Mouse (Mus musculus) heart, embryonic 11.5 days (tissue): ENCODE data around the gene Pde4d. TPM values are rescaled to one million over a fixed set of nuclear protein-coding genes. Genes with fewer than 3 reads are reported as not detected.

Source experiments
- ATAC-seq: fragments of 200-750 bp; cut with Nextera tagmentation; replicated peaks from 2 replicates; pipeline ENCODE4 v1.8.0; 2017; ENCODE audit warnings: moderate library complexity; ENCODE audit not compliant: insufficient number of reproducible peaks, low FRiP score, low TSS enrichment
- H3K27ac ChIP-seq: fragments of 300-500 bp; sonication (generic); 2 replicates; pipeline ENCODE4 v1.5.1; 2014; ENCODE audit warnings: mild to moderate bottlenecking, low read depth, low read length
- H3K27me3 ChIP-seq: fragments of 300-500 bp; sonication (generic); 2 replicates; pipeline ENCODE4 v1.6.1; 2014; ENCODE audit warnings: mild to moderate bottlenecking, low read length, mixed read lengths; ENCODE audit not compliant: control insufficient read depth, insufficient read depth
- H3K36me3 ChIP-seq: fragments of 300-500 bp; sonication (generic); 2 replicates; pipeline ENCODE4 v1.6.1; 2014; ENCODE audit warnings: mild to moderate bottlenecking, low read length, moderate library complexity, mixed read lengths; ENCODE audit not compliant: control insufficient read depth, insufficient read depth
- H3K4me1 ChIP-seq: fragments of 300-500 bp; sonication (generic); 2 replicates; pipeline ENCODE4 v1.6.1; 2014; ENCODE audit warnings: low read length; ENCODE audit not compliant: control insufficient read depth, insufficient read depth
- H3K4me2 ChIP-seq: fragments of 300-500 bp; sonication (generic); 2 replicates; pipeline ENCODE4 v1.6.1; 2014; ENCODE audit warnings: mild to moderate bottlenecking, moderate library complexity
- H3K4me3 ChIP-seq: fragments of 300-500 bp; sonication (generic); 2 replicates; pipeline ENCODE4 v1.5.1; 2014; ENCODE audit warnings: low read depth, low read length
- H3K9ac ChIP-seq: fragments of 300-500 bp; sonication (generic); 2 replicates; pipeline ENCODE4 v1.6.1; 2014; ENCODE audit warnings: mild to moderate bottlenecking, low read depth, low read length, moderate library complexity
- H3K9me3 ChIP-seq: fragments of 300-500 bp; sonication (generic); replicated peaks from 2 replicates; pipeline ENCODE4 v1.6.1; 2016; ENCODE audit warnings: low read length; ENCODE audit not compliant: control insufficient read depth
- WGBS: fragments of 180-500 bp; shearing (Covaris S2); extraction: QIAGEN DNeasy Blood & Tissue Kit; methylation state at CpG from one replicate; pipeline ENCODE4 v1.1.7; 2014; ENCODE audit not compliant: insufficient replicate concordance; 5-methylcytosine and 5-hydroxymethylcytosine counted together
- polyA plus RNA-seq: library from polyadenylated mRNA; unstranded; fragments of >200 nt; fragmentation: Nextera tagmentation; extraction: Ambion mirVana; gene quantifications from 2 replicates; pipeline ENCODE4 v1.2.1, GENCODE M21; 2014

Gene Pde4d
- polyA plus RNA-seq, 1 experiment from 2014 or later, result 27.8 TPM

- no peaks in the 10 kb centered on the region for H3K4me1 ChIP-seq
- 57% methylated on average over 3 of the region's 3 CpGs for WGBS
- H3K9me3 ChIP-seq, result no peaks in the 10 kb centered on the region
- no peak overlapping the region for H3K9ac ChIP-seq
- ATAC-seq, result no peak
- no peak overlapping the region for H3K4me3 ChIP-seq
- H3K4me2 ChIP-seq, result no peak overlapping the region
- H3K27me3 ChIP-seq, result no peaks in the 10 kb centered on the region
- no peak overlapping the region for H3K27ac ChIP-seq
- no peaks in the 10 kb centered on the region for H3K36me3 ChIP-seq
Measured at GRCm38 (mm10) chr13:108596938-108597337, 147.2 kb downstream of the Pde4d start.

GRCm38 (mm10) chr13:108598673-108599072 lies 148.9 kb downstream of the Pde4d start:
- no peaks in the 10 kb centered on the region for H3K9me3 ChIP-seq
- no peak overlapping the region for H3K4me2 ChIP-seq
- H3K27me3 ChIP-seq, result no peaks in the 10 kb centered on the region
- no peak overlapping the region for H3K4me3 ChIP-seq
- H3K36me3 ChIP-seq, result no peaks in the 10 kb centered on the region
- ATAC-seq, result no peak
- no peaks in the 10 kb centered on the region for H3K4me1 ChIP-seq
- 66% methylated on average over 3 of the region's 3 CpGs for WGBS
- H3K27ac ChIP-seq, result no peak overlapping the region
- H3K9ac ChIP-seq, result no peak overlapping the region

DNA sequence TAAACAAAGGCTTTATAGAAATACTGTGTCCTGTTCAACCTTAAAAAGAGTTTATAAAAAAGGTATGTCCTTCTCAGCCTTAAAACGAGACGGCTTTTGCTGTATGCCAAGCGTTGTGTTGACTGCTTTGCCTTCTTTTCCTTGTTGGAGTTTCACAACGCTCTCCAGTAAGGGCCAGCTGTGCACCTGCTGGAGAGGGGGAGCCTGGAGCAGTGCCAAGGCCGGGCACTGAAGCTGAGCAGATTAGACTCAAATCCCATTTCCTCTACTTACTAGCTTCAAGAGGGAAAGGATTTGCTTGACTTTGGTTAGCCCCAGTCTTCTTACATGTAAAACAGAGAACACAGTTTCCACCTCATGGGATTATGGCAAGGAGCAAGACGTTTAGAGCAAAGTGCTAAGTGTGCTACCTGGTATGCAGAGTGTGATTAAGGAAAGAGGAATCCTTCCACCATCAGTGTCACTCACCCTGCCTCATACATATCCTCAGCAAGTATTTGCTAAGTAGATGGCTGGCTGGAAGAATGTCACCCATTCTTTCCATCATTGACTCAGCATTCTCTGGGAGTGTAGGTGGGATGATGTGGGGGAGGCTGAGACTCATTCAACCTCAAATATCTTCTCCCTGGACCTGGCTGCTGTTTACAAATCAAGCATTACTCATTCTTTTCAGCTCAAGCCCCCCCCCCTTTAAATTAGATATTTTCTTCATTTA lies 149.6 kb downstream of the Pde4d start:
- ATAC-seq, result no peak
- H3K4me3 ChIP-seq, result no peak overlapping the region
- no peaks in the 10 kb centered on the region for H3K27me3 ChIP-seq
- H3K4me2 ChIP-seq, result no peak overlapping the region
- WGBS, result 63% methylated on average over 6 of the region's 6 CpGs
- no peaks in the 10 kb centered on the region for H3K9me3 ChIP-seq
- H3K36me3 ChIP-seq, result no peaks in the 10 kb centered on the region
- H3K4me1 ChIP-seq, result no peaks in the 10 kb centered on the region
- no peak overlapping the region for H3K27ac ChIP-seq
- no peak overlapping the region for H3K9ac ChIP-seq

- no peaks in the 10 kb centered on the region for H3K9me3 ChIP-seq
- WGBS, result 92% methylated on average over 2 of the region's 2 CpGs
- no peaks in the 10 kb centered on the region for H3K36me3 ChIP-seq
- H3K4me2 ChIP-seq, result no peak overlapping the region
- H3K9ac ChIP-seq, result no peak overlapping the region
- no peak overlapping the region for H3K27ac ChIP-seq
- no peaks in the 10 kb centered on the region for H3K27me3 ChIP-seq
- H3K4me1 ChIP-seq, result no peaks in the 10 kb centered on the region
- no peak overlapping the region for H3K4me3 ChIP-seq
- ATAC-seq, result no peak
Measured at GRCm38 (mm10) chr13:108601021-108601420, 151.3 kb downstream of the Pde4d start.

DNA sequence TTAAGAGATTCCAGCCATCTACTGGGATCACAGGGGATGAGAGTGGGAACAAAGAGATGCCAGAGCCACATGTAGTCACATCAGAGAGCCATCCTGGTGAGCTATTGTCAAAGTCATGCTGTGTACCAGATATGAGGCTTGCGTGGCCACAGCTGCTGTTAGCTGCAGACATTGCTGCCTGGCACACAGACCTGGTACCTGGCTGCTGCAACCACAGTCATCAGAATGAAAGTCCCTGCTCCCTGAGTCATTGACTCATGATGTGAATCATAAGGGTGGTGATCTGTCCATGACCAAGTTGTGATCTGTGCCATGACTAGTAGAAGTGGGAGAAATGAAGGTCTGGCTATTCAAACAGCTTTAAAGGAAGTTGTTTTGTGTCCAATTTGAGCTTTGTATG lies 153.8 kb downstream of the Pde4d start:
- Histone ChIP-seq H3K9me3 (no peaks in the 10 kb centered on the region), H3K4me3 (no peak overlapping the region), H3K27ac (no peak overlapping the region), H3K27me3 (no peaks in the 10 kb centered on the region), H3K9ac (no peak overlapping the region), H3K4me1 (no peaks in the 10 kb centered on the region), H3K4me2 (no peak overlapping the region), H3K36me3 (no peaks in the 10 kb centered on the region)
- 35% methylated on average over 1 of the region's 1 CpGs for WGBS
- ATAC-seq, result no peak

- H3K27me3 ChIP-seq, result no peaks in the 10 kb centered on the region
- no peak overlapping the region for H3K27ac ChIP-seq
- H3K4me2 ChIP-seq, result no peak overlapping the region
- H3K4me3 ChIP-seq, result no peak overlapping the region
- no peaks in the 10 kb centered on the region for H3K9me3 ChIP-seq
- ATAC-seq, result no peak
- H3K9ac ChIP-seq, result no peak overlapping the region
- H3K4me1 ChIP-seq, result no peaks in the 10 kb centered on the region
- H3K36me3 ChIP-seq, result no peaks in the 10 kb centered on the region
Measured at GRCm38 (mm10) chr13:108604213-108604612, 154.5 kb downstream of the Pde4d start.

- ATAC-seq, result no peak
- 64% methylated on average over 1 of the region's 1 CpGs for WGBS
- H3K4me2 ChIP-seq, result no peak overlapping the region
- H3K9me3 ChIP-seq, result no peaks in the 10 kb centered on the region
- no peaks in the 10 kb centered on the region for H3K27me3 ChIP-seq
- no peak overlapping the region for H3K27ac ChIP-seq
- no peak overlapping the region for H3K9ac ChIP-seq
- no peak overlapping the region for H3K4me3 ChIP-seq
- no peaks in the 10 kb centered on the region for H3K4me1 ChIP-seq
- no peaks in the 10 kb centered on the region for H3K36me3 ChIP-seq
Measured at GRCm38 (mm10) chr13:108618207-108618606, 168.5 kb downstream of the Pde4d start.

DNA sequence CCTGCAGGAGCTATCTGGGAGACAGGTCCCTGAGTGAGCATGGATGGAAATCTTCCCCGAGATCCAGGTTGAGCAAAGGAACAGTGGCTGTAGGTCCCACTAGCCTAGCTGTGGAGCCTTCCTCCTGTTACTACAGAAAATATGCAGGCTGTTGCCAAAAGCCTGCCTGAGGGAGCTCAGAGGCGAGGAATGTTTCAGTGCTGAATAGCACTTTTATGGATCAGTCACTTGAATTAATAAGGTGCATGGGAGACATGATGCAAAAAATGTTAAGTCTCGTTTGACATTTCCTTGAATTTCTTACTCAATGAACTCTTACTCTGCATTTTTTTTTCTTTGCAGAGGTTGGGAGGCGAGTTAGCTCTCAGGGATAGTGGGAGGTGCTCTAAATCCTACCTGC lies 172.9 kb downstream of the Pde4d start:
- H3K4me3 ChIP-seq, result no peak overlapping the region
- H3K4me1 ChIP-seq, result no peaks in the 10 kb centered on the region
- no peak for ATAC-seq
- 67% methylated on average over 4 of the region's 4 CpGs for WGBS
- H3K27me3 ChIP-seq, result no peaks in the 10 kb centered on the region
- H3K36me3 ChIP-seq, result no peaks in the 10 kb centered on the region
- no peak overlapping the region for H3K9ac ChIP-seq
- H3K9me3 ChIP-seq, result no peaks in the 10 kb centered on the region
- no peak overlapping the region for H3K4me2 ChIP-seq
- H3K27ac ChIP-seq, result no peak overlapping the region

DNA sequence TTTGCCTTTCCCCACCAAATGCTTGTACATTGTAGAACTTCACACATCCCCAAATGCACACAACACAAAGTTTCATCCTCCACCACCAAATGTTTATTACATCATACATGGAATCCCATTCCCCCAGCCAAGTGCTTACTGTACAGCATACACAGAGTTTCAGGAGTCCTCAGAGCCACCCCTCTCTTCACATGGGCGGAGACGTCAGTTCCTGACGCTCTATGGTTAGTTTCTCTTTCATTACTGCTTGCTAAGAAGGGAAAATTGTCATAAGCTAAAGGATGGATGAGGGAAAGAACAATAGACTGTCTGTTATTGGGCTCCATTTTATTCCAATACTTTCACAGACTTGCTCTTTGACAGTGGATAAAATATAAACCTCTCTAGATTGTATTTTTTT lies 174.2 kb downstream of the Pde4d start:
- H3K27me3 ChIP-seq, result no peaks in the 10 kb centered on the region
- H3K9me3 ChIP-seq, result no peaks in the 10 kb centered on the region
- no peak overlapping the region for H3K4me3 ChIP-seq
- no peak overlapping the region for H3K27ac ChIP-seq
- no peak overlapping the region for H3K9ac ChIP-seq
- no peak overlapping the region for H3K4me2 ChIP-seq
- no peaks in the 10 kb centered on the region for H3K36me3 ChIP-seq
- ATAC-seq, result no peak
- WGBS, result 69% methylated on average over 3 of the region's 3 CpGs
- no peaks in the 10 kb centered on the region for H3K4me1 ChIP-seq
